Mouse (Mus musculus) hindbrain, embryonic 12.5 days (tissue): Measurements from ENCODE around the gene Zc3h7a. TPM values are rescaled to one million over a fixed set of nuclear protein-coding genes. Genes with fewer than 3 reads are reported as not detected.

Experiments used
- ATAC-seq: fragments of 200-750 bp; cut with Nextera tagmentation; 2 replicates; pipeline ENCODE4 v1.8.0; 2017; ENCODE audit warnings: moderate TSS enrichment; ENCODE audit not compliant: low FRiP score
- H3K27ac ChIP-seq: fragments of 300-500 bp; sonication (generic); 2 replicates; pipeline ENCODE4 v1.5.1; 2016; ENCODE audit warnings: mild to moderate bottlenecking
- H3K27me3 ChIP-seq: fragments of 300-500 bp; sonication (generic); 2 replicates; pipeline ENCODE4 v1.6.1; 2016; ENCODE audit warnings: mild to moderate bottlenecking
- H3K36me3 ChIP-seq: fragments of 300-500 bp; sonication (generic); 2 replicates; pipeline ENCODE4 v1.6.1; 2016; ENCODE audit warnings: mild to moderate bottlenecking
- H3K4me1 ChIP-seq: fragments of 300-500 bp; sonication (generic); 2 replicates; pipeline ENCODE4 v1.6.1; 2016
- H3K4me2 ChIP-seq: fragments of 300-500 bp; sonication (generic); replicated peaks from 2 replicates; pipeline ENCODE4 v1.6.1; 2016; ENCODE audit warnings: mild to moderate bottlenecking
- H3K4me3 ChIP-seq: fragments of 300-500 bp; sonication (generic); 2 replicates; pipeline ENCODE4 v1.5.1; 2016; ENCODE audit warnings: mild to moderate bottlenecking
- H3K9ac ChIP-seq: fragments of 300-500 bp; sonication (generic); 2 replicates; pipeline ENCODE4 v1.6.1; 2016; ENCODE audit warnings: mild to moderate bottlenecking, moderate library complexity
- H3K9me3 ChIP-seq: fragments of 300-500 bp; sonication (generic); replicated peaks from 2 replicates; pipeline ENCODE4 v1.6.1; 2016; ENCODE audit warnings: mild to moderate bottlenecking
- WGBS: fragments of 180-500 bp; shearing (Covaris S2); methylation state at CpG from one replicate; pipeline ENCODE4 v1.1.7; 2016; 5-methylcytosine and 5-hydroxymethylcytosine counted together
- microRNA-seq: library from miRNA; unstranded; fragments of <30 nt; microRNA quantifications from one replicate; pipeline ENCODE4, GENCODE M21; 2017
- polyA plus RNA-seq: library from polyadenylated mRNA; unstranded; fragments of >200 nt; fragmentation: Nextera tagmentation; extraction: Ambion mirVana; gene quantifications from 2 replicates; pipeline ENCODE4 v1.2.1, GENCODE M21; 2016

Gene Zc3h7a
- polyA plus RNA-seq, 1 experiment from 2014 or later: 118 TPM

DNA sequence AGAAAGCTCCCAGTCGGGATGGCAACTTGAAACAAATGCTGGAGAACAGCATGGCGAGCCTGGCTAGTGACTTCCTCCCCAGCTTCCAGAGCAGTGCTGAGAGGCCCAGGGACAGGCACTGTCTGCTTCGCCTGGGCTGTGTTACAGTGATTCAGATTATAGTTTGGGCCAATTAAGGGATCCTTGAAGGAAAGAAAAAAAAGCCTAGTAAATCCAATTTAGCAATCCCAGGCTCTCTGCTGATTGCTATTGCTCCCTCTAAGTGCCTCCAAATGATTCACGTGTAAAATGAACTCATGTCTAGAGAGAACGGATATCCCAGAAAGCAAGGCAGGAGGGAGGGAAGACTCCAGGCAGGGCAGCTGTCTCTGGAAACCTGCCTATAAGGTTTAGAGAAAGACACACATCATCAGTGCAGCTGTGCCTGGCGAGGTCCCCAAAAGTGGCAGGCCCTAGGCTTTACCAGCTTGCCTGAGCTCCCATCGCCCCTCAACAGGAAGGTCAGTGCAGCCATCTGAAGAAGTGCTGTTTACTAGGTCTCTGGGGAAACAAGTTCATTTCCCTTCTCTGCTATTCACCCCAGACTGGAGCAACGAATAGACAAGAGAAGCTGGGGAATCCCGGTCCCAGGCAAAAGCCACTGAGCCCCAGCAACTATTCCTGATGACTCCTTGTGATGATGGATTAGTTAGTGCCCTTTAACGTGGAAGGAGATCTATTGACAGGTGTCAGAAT, 85.2 kb downstream of the Zc3h7a start:
- no peaks in the 10 kb centered on the region for H3K4me1 ChIP-seq
- no peak overlapping the region for H3K9ac ChIP-seq
- WGBS: 85% methylated on average over 10 of the region's 10 CpGs
- H3K4me3 ChIP-seq: no peak overlapping the region
- no peak overlapping the region for H3K27ac ChIP-seq
- H3K27me3 ChIP-seq: no peaks in the 10 kb centered on the region
- H3K36me3 ChIP-seq: peaks cover 51% of the 10 kb centered on the region
- no peak overlapping the region for H3K4me2 ChIP-seq
- ATAC-seq: no peak
- H3K9me3 ChIP-seq: no peaks in the 10 kb centered on the region

DNA sequence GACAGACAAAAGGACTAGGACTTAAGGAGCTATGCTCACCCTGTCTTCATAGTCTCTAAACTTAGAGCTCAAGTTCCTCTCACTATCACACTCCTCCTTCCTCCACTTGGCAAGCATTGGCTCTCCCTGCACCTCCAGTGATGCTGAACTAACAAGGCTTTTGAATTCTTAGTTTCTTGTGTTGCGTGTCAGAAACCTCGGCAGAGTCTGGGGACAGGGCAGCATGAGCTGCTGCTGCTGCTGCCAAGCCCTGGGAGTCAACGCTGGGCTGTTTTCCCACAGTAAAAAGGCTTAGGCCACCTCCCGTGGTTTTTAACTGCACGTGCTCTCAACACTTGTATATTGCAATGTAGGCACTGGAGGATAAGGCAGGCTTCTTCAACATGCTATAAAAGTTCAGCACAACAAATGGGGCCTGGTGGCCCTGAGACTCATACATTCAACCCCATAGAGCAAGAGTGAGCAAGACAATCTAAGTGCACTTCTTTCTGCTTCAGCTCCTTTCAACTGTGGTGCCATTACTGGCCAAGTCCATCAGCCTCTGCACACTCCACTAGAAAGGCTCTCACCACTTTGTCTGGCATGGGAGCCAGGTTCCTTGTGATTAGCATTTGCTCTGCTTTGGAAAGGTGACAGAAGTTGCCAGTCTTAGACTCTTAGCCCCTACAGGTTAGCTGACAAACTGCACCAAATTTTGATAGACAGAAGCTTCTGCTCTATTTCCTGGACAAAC, 89.2 kb downstream of the Zc3h7a start:
- peak; percentile 49; the same call in 1 of the 2 replicates for ATAC-seq
- H3K9ac ChIP-seq: no peak overlapping the region
- no peaks in the 10 kb centered on the region for H3K4me1 ChIP-seq
- no peaks in the 10 kb centered on the region for H3K27me3 ChIP-seq
- no peaks in the 10 kb centered on the region for H3K9me3 ChIP-seq
- peaks cover 76% of the 10 kb centered on the region for H3K36me3 ChIP-seq
- no peak overlapping the region for H3K4me2 ChIP-seq
- H3K4me3 ChIP-seq: no peak overlapping the region
- WGBS: 61% methylated on average over 5 of the region's 5 CpGs
- peak overlapping the region; percentile 53; the same call in 1 of the 2 replicates for H3K27ac ChIP-seq

Small RNAs within 50 kb of the gene (microRNA-seq; reads per million reads assigned to microRNA genes)
- gene Gm23935: 136 reads per million, percentile 51 among the genes with 10 or more reads in this experiment

Other genes starting within 250 kb of the Zc3h7a start
- gene Snn, start 115.4 kb downstream of the Zc3h7a start, polyA plus RNA-seq: 103 and 109 TPM in 2 replicates
- gene Litaf, start 110.2 kb downstream of the Zc3h7a start, polyA plus RNA-seq: 59.7 and 65.3 TPM in 2 replicates
- gene Txndc11, start 41.7 kb downstream of the Zc3h7a start, polyA plus RNA-seq: 34.6 and 37.6 TPM in 2 replicates
- gene Rsl1d1, start 26.9 kb upstream of the Zc3h7a start, polyA plus RNA-seq: 183 and 196 TPM in 2 replicates
- gene Gspt1, start 77.9 kb upstream of the Zc3h7a start, polyA plus RNA-seq: 98.4 and 109 TPM in 2 replicates
- not detected in 2 replicates for gene Tnfrsf17, start 137.4 kb upstream of the Zc3h7a start, polyA plus RNA-seq
- gene Snx29, start 146.5 kb upstream of the Zc3h7a start, polyA plus RNA-seq: 19.0 and 19.2 TPM in 2 replicates